Mouse (Mus musculus): ENCODE measurements around the gene Ticam1. TPM values are rescaled to one million over a fixed set of nuclear protein-coding genes. Genes with fewer than 3 reads are reported as not detected.
"Not testable (repeated sequence)": the region's sequence is repeated elsewhere in the genome, so short reads cannot be mapped to it uniquely, and the experiment has no call there.

Ticam1 gene
- polyA plus RNA-seq, 1 experiment from 2014 or later, result 2.9 TPM

DNA sequence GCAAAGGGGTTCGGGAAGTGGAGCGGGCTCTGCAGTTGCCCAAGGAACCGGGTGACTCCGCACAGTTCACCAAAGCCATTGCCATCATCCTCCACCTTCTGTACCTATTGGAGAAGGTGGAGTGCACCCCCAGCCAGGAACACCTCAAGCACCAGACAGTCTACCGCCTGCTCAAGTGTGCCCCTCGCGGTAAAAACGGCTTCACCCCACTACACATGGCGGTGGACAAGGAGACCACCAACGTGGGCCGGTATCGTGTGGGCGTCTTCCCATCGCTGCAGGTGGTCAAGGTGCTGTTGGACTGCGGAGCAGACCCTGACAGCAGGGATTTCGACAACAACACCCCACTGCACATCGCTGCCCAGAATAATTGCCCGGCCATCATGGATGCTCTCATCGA, 18.3 kb downstream of the Ticam1 start:
- not testable (repeated sequence) for H3K4me3 ChIP-seq (ENCODE audit: low read depth, low read length)
- WGBS, result 93% methylated on average over 19 of the region's 19 CpGs

DNA sequence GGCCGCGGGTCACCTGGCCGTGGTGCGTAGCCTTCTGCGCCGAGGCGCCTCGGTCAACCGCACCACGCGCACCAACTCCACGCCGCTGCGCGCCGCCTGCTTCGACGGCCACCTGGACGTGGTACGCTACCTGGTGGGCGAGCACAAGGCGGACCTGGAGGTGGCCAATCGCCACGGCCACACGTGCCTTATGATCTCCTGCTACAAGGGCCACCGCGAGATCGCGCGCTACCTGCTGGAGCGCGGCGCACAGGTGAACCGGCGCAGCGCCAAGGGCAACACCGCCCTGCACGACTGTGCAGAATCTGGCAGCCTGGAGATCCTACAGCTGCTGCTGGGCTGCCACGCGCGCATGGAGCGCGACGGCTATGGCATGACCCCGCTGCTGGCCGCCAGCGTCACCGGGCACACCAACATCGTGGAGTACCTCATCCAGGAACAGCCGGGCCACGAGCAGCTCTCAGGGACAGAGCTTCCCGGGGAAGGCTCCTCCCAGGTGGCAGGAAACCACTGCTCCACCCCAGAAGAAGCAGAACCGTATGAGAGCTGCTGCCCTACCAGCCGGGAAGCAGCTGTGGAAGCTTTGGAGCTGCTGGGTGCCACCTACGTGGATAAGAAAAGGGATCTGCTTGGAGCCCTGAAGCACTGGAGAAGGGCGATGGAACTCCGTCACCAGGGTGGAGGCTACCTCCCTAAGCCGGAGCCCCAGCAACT, 19.2 kb downstream of the Ticam1 start:
- no peak for DNase-seq (ENCODE audit: low spot score)
- peak overlapping the region; percentile 53 for H3K9ac ChIP-seq (replicated peaks; ENCODE audit: low read length)

More for the DNA sequence above, 18.3 kb downstream of the Ticam1 start:
- not testable (repeated sequence) for H3K36me3 ChIP-seq (replicated peaks; ENCODE audit: control insufficient read depth, insufficient read depth, low read depth, low read length); DNase-seq (ENCODE audit: low spot score); H3K9me3 ChIP-seq (replicated peaks; ENCODE audit: control insufficient read depth, low read length); ATAC-seq (replicated peaks; ENCODE audit: insufficient number of reproducible peaks, low FRiP score, low TSS enrichment, low read depth); H3K4me1 ChIP-seq (ENCODE audit: control insufficient read depth, insufficient read depth, low read length); H3K4me2 ChIP-seq (ENCODE audit: low read depth, low read length); H3K27me3 ChIP-seq (ENCODE audit: control insufficient read depth, insufficient read depth, low read length); H3K27ac ChIP-seq (replicated peaks; ENCODE audit: low read depth, low read length); H3K9ac ChIP-seq (replicated peaks; ENCODE audit: low read length)

DNA sequence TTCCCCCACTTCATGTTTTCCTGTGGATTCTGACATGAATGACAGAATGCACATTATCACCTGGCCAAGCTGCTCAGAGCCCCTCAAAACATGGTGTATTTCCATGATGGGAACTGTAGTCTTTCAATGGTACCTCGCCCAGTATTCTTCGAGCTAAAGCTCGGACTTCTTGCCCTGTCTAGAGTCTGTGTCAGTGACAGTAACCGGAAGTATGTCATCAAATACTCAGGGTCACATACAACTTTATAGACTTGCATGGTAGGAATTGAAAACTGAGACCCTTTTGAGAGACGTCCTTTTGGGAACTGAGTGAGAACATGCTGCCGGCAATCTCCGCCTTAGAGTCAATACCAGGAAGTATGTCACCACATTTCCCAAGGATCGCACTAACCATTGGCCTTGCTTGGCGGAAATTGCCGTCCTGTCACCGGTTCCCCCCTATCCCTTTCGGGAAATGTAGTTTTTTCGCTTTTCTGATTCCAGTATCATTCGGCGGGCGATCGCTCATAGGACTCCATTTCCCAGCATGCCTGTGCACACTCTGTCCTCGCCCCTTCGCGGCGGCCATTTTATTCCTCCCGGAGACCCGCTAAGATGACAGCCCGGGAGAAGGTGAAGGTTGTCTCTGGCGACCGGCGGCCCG, 20.2 kb downstream of the Ticam1 start, which contains the start of gene Fem1a:
TSS of gene Fem1a (plus strand) at position 572 of the 643 bp plus-strand sequence.
- peak; percentile 99 for DNase-seq (ENCODE audit: low spot score)
- Histone ChIP-seq H3K27ac (replicated peaks; ENCODE audit: low read depth, low read length) (peak within 1 kb of the TSS; percentile 78), H3K4me1 (ENCODE audit: control insufficient read depth, insufficient read depth, low read length) (no peaks in the 10 kb centered on the region; the same call in 1 of the 2 replicates), H3K4me2 (ENCODE audit: low read depth, low read length) (peak within 1 kb of the TSS; percentile 90), H3K9me3 (replicated peaks; ENCODE audit: control insufficient read depth, low read length) (no peaks in the 10 kb centered on the region), H3K9ac (replicated peaks; ENCODE audit: low read length) (peak within 1 kb of the TSS; percentile 54), H3K36me3 (replicated peaks; ENCODE audit: control insufficient read depth, insufficient read depth, low read depth, low read length) (no peaks in the 10 kb centered on the region), H3K27me3 (ENCODE audit: control insufficient read depth, insufficient read depth, low read length) (no peaks in the 10 kb centered on the region), H3K4me3 (ENCODE audit: low read depth, low read length) (peak within 1 kb of the TSS; percentile 68)
- WGBS, result under 1% methylated on average over 28 of the region's 28 CpGs
- ATAC-seq (replicated peaks; ENCODE audit: insufficient number of reproducible peaks, low FRiP score, low TSS enrichment, low read depth), result peak; percentile 84

More for the DNA sequence above, 19.2 kb downstream of the Ticam1 start:
- H3K27ac ChIP-seq (replicated peaks; ENCODE audit: low read depth, low read length), result no peak overlapping the region
- no peak for ATAC-seq (replicated peaks; ENCODE audit: insufficient number of reproducible peaks, low FRiP score, low TSS enrichment, low read depth)
- no peaks in the 10 kb centered on the region for H3K27me3 ChIP-seq (ENCODE audit: control insufficient read depth, insufficient read depth, low read length)
- no peaks in the 10 kb centered on the region for H3K4me1 ChIP-seq (ENCODE audit: control insufficient read depth, insufficient read depth, low read length)
- peak overlapping the region; percentile 68 for H3K4me3 ChIP-seq (ENCODE audit: low read depth, low read length)
- no peaks in the 10 kb centered on the region for H3K9me3 ChIP-seq (replicated peaks; ENCODE audit: control insufficient read depth, low read length)
- 13% methylated on average over 46 of the region's 58 CpGs for WGBS
- no peaks in the 10 kb centered on the region for H3K36me3 ChIP-seq (replicated peaks; ENCODE audit: control insufficient read depth, insufficient read depth, low read depth, low read length)
- peak overlapping the region; percentile 90 for H3K4me2 ChIP-seq (ENCODE audit: low read depth, low read length)

DNA sequence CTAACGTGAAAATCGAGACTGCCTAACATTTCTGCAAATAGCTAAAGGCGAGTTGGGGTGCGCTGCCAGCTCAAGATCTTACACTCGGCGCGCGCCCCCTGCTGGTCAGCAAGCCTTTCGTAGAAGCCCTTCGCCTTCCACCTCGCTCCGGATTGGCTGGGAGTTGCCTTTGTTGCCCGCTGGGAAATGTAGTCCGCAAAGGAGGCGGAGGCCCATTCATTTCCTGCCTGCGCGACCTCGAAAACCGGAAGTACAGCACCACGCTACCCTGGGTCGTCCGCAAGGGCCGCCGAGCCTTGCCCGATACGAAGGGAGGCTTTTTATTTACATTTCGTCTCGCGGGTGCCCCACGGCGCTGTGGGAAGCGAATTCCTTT, 20.7 kb downstream of the Ticam1 start:
- ATAC-seq (replicated peaks; ENCODE audit: insufficient number of reproducible peaks, low FRiP score, low TSS enrichment, low read depth) (peak; percentile 90), DNase-seq (ENCODE audit: low spot score) (peak; percentile 99)
- Histone ChIP-seq H3K4me1 (ENCODE audit: control insufficient read depth, insufficient read depth, low read length) (no peaks in the 10 kb centered on the region; the same call in 1 of the 2 replicates), H3K9me3 (replicated peaks; ENCODE audit: control insufficient read depth, low read length) (no peaks in the 10 kb centered on the region), H3K27ac (replicated peaks; ENCODE audit: low read depth, low read length) (peak overlapping the region; percentile 78), H3K9ac (replicated peaks; ENCODE audit: low read length) (peak overlapping the region; percentile 54; the same call in 1 of the 2 replicates), H3K4me3 (ENCODE audit: low read depth, low read length) (peak overlapping the region; percentile 57), H3K4me2 (ENCODE audit: low read depth, low read length) (peak overlapping the region; percentile 71), H3K27me3 (ENCODE audit: control insufficient read depth, insufficient read depth, low read length) (no peaks in the 10 kb centered on the region), H3K36me3 (replicated peaks; ENCODE audit: control insufficient read depth, insufficient read depth, low read depth, low read length) (no peaks in the 10 kb centered on the region)
- under 1% methylated on average over 32 of the region's 32 CpGs for WGBS

DNA sequence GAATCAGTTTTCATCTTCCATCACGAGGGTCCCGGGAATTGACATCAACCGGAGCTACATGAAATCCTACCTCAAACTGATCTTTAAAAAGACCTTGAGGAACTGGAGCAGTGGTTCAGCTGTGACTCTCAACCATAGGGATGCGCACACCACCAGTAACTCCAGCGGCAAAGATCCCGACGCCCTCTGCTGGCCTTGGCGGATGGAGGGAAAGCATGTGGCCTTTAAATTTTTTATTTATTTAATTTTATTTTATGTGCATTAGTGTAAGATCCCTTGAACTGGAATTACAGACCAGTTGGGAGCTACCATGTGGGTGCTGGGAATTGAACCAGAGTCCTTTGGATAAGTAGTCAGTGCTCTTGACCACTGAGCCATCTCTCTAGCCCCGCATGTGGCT, 21.2 kb downstream of the Ticam1 start:
- ATAC-seq (replicated peaks; ENCODE audit: insufficient number of reproducible peaks, low FRiP score, low TSS enrichment, low read depth), result peak; percentile 1; the same call in 1 of the 2 replicates
- Histone ChIP-seq H3K27ac (replicated peaks; ENCODE audit: low read depth, low read length) (no peak overlapping the region), H3K9ac (replicated peaks; ENCODE audit: low read length) (no peak overlapping the region)

DNA sequence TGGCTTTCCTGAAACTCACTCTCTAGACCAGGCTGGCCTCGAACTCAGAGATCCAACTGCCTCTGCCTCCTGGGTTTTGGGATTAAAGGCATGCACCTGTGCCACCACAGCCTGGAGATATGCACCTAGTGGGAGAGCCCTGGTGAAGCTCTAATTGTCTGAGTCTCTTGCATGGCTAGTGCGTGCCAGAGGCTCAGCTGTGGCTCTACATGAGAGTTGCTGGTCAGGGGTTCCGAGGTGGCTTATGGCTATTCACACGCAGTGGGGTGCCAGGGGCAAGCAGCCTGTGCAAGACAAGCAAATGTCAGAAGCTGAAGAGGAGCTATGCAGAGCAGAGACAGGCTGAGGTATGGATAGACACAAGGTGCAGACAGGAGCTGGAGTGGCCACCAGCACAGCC, 21.9 kb downstream of the Ticam1 start:
- H3K27me3 ChIP-seq (ENCODE audit: control insufficient read depth, insufficient read depth, low read length), result no peaks in the 10 kb centered on the region
- no peaks in the 10 kb centered on the region; the same call in 1 of the 2 replicates for H3K4me1 ChIP-seq (ENCODE audit: control insufficient read depth, insufficient read depth, low read length)
- no peak for ATAC-seq (replicated peaks; ENCODE audit: insufficient number of reproducible peaks, low FRiP score, low TSS enrichment, low read depth)
- H3K4me2 ChIP-seq (ENCODE audit: low read depth, low read length), result no peak overlapping the region
- no peak overlapping the region for H3K27ac ChIP-seq (replicated peaks; ENCODE audit: low read depth, low read length)
- no peak overlapping the region for H3K4me3 ChIP-seq (ENCODE audit: low read depth, low read length)
- WGBS, result 83% methylated on average over 4 of the region's 4 CpGs
- no peak overlapping the region for H3K9ac ChIP-seq (replicated peaks; ENCODE audit: low read length)
- DNase-seq (ENCODE audit: low spot score), result no peak
- H3K9me3 ChIP-seq (replicated peaks; ENCODE audit: control insufficient read depth, low read length), result no peaks in the 10 kb centered on the region
- H3K36me3 ChIP-seq (replicated peaks; ENCODE audit: control insufficient read depth, insufficient read depth, low read depth, low read length), result no peaks in the 10 kb centered on the region

More for the DNA sequence above, 21.2 kb downstream of the Ticam1 start:
- H3K4me1 ChIP-seq (ENCODE audit: control insufficient read depth, insufficient read depth, low read length), result no peaks in the 10 kb centered on the region; the same call in 1 of the 2 replicates
- no peak overlapping the region; the same call in 1 of the 2 replicates for H3K4me2 ChIP-seq (ENCODE audit: low read depth, low read length)
- DNase-seq (ENCODE audit: low spot score), result peak; percentile 52
- WGBS, result 20% methylated on average over 9 of the region's 9 CpGs
- H3K27me3 ChIP-seq (ENCODE audit: control insufficient read depth, insufficient read depth, low read length), result no peaks in the 10 kb centered on the region
- no peaks in the 10 kb centered on the region for H3K36me3 ChIP-seq (replicated peaks; ENCODE audit: control insufficient read depth, insufficient read depth, low read depth, low read length)
- H3K9me3 ChIP-seq (replicated peaks; ENCODE audit: control insufficient read depth, low read length), result no peaks in the 10 kb centered on the region
- H3K4me3 ChIP-seq (ENCODE audit: low read depth, low read length), result no peak overlapping the region

DNA sequence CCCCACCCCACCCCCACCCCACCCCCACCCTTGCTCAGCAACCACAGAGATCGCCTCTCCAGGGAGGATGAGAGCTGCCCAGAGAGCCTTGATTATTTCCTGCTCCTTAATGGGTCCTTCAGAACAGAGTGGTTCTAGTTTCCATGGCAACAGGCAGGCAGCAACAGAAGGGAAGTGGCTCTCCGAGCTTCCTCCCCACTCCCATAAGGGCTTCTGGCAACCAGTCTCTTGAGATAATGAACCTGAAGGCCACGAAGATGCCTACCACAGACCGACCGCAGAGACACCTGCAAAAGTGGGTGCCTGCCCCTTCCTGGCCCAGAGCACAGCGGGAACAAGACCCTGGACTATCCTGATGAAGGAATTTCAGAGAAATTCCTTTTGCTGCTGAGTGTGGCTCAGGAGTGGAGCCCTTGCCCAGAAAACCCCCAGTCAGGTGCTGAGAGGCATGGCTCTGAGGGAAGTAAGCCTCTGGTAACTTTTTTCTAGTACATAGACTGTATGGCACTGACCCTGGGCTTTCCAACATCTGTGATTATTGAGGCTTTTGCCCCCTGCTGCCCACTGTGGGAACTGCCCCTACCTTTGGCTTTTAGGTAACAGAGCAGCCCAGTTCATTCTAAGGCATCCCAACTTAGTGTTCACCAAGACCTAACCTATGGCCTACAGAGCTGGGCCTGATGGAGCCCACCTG, 25.3 kb downstream of the Ticam1 start:
- H3K4me3 ChIP-seq (ENCODE audit: low read depth, low read length), result no peak overlapping the region
- no peaks in the 10 kb centered on the region for H3K9me3 ChIP-seq (replicated peaks; ENCODE audit: control insufficient read depth, low read length)
- H3K4me2 ChIP-seq (ENCODE audit: low read depth, low read length), result no peak overlapping the region
- no peaks in the 10 kb centered on the region for H3K27me3 ChIP-seq (ENCODE audit: control insufficient read depth, insufficient read depth, low read length)
- no peak for ATAC-seq (replicated peaks; ENCODE audit: insufficient number of reproducible peaks, low FRiP score, low TSS enrichment, low read depth)
- H3K27ac ChIP-seq (replicated peaks; ENCODE audit: low read depth, low read length), result no peak overlapping the region
- no peaks in the 10 kb centered on the region; the same call in 1 of the 2 replicates for H3K4me1 ChIP-seq (ENCODE audit: control insufficient read depth, insufficient read depth, low read length)
- no peak overlapping the region for H3K9ac ChIP-seq (replicated peaks; ENCODE audit: low read length)
- DNase-seq (ENCODE audit: low spot score), result peak; percentile 81
- H3K36me3 ChIP-seq (replicated peaks; ENCODE audit: control insufficient read depth, insufficient read depth, low read depth, low read length), result no peaks in the 10 kb centered on the region
- 28% methylated on average over 6 of the region's 6 CpGs for WGBS

All from embryonic facial prominence, embryonic 11.5 days (tissue).